9 mouse cellular contexts compared by ENCODE assay signal in genomic region chr1:133978271-133978988, GRCm38 (mm10). TPM values are rescaled to one million over a fixed set of nuclear protein-coding genes. Genes with fewer than 3 reads are reported as not detected.
DNase-seq lines count a peak whose midpoint lies in the region; ATAC-seq lines count a peak whose summit lies in the region.
"Had no signal": no experiment of that assay in that cellular context is flagged by ENCODE, and none has a peak within 500 bp of the region (broad histone marks: within the 10 kb centered on the region; RNA-seq: fewer than 3 reads in every experiment).

No protein-coding gene starts in this region.

- no peak for DNase-seq in kidney, adult 8-10 months
- DNase-seq in adipocyte (ENCODE audit: low spot score) = peak; percentile 75
- peak; percentile 39 for DNase-seq in urinary bladder, postnatal 25 days (ENCODE audit: low spot score)
- no peak for DNase-seq in thymus, postnatal 4 days
- no peak for DNase-seq in thymus, postnatal 36 days

- no peaks in the 10 kb centered on the region for H3K27me3 ChIP-seq in kidney, embryonic 16.5 days (ENCODE audit: insufficient read depth, low read length)
- H3K27me3 ChIP-seq: neural tube, embryonic 12.5 days had no signal

- H3K27ac ChIP-seq in kidney, embryonic 16.5 days (ENCODE audit: low read length) = no peak overlapping the region
- H3K27ac ChIP-seq: neural tube, embryonic 12.5 days had no signal

- H3K4me2 ChIP-seq in kidney, embryonic 16.5 days (replicated peaks; ENCODE audit: low read depth, low read length) = no peak overlapping the region
- H3K4me2 ChIP-seq: neural tube, embryonic 12.5 days had no signal

- H3K9ac ChIP-seq in kidney, embryonic 16.5 days (replicated peaks; ENCODE audit: low read length) = peak overlapping the region; percentile 16; the same call in 1 of the 2 replicates
- H3K9ac ChIP-seq: neural tube, embryonic 12.5 days had no signal

- H3K4me3 ChIP-seq in kidney, embryonic 16.5 days (ENCODE audit: low read length) = no peak overlapping the region
- H3K4me3 ChIP-seq: neural tube, embryonic 12.5 days had no signal

- 43% methylated on average over 11 of the region's 11 CpGs for WGBS in kidney, embryonic 16.5 days

- H3K4me1 ChIP-seq in kidney, embryonic 16.5 days (ENCODE audit: insufficient read depth, low read length) = peaks cover 5% of the 10 kb centered on the region
- H3K4me1 ChIP-seq: neural tube, embryonic 12.5 days had no signal

- no peaks in the 10 kb centered on the region for H3K9me3 ChIP-seq in kidney, embryonic 16.5 days (ENCODE audit: low read length)
- H3K9me3 ChIP-seq: neural tube, embryonic 12.5 days had no signal

- no peaks in the 10 kb centered on the region for H3K36me3 ChIP-seq in kidney, embryonic 16.5 days (ENCODE audit: insufficient read depth, low read length)
- H3K36me3 ChIP-seq: neural tube, embryonic 12.5 days had no signal

- ATAC-seq in kidney, embryonic 16.5 days (ENCODE audit: low FRiP score, low TSS enrichment) = 0 out of 2 replicates have a peak, but pooled peaks have one; percentile 57
- peak; percentile 47 for ATAC-seq in common myeloid progenitor, adult 5-6 weeks (replicated peaks; ENCODE audit: low read depth, poor library complexity, severe bottlenecking)
- ATAC-seq in hematopoietic stem cell, adult 5-6 weeks (replicated peaks in 1 of 2; ENCODE audit: insufficient read depth in 1 of 2, low FRiP score in 2 of 2, low TSS enrichment in 1 of 2, low read depth in 1 of 2, poor library complexity in 2 of 2, severe bottlenecking in 2 of 2) = peak; percentile 53 to 68; a peak in 3 of 4 replicates

RNA-seq across cellular contexts. Expression of gene Prelp, which starts 57.2 kb away (rescaled TPM):
- polyA plus RNA-seq in kidney, embryonic 16.5 days (2015; fragmentation: Nextera tagmentation; extraction: Ambion mirVana) = 2.1 and 2.6 TPM in 2 replicates
- total RNA-seq in common myeloid progenitor, adult 5-6 weeks (2017) = not detected in 2 replicates
- total RNA-seq in hematopoietic stem cell, adult 5-6 weeks (2017) = not detected in 2 replicates

RNA-seq across cellular contexts. Expression of gene Fmod, which starts 58.6 kb away (rescaled TPM):
- polyA plus RNA-seq in kidney, embryonic 16.5 days (2015; fragmentation: Nextera tagmentation; extraction: Ambion mirVana) = 12.5 and 17.1 TPM in 2 replicates
- not detected in 2 replicates for total RNA-seq in common myeloid progenitor, adult 5-6 weeks (2017)
- total RNA-seq in hematopoietic stem cell, adult 5-6 weeks (2017) = not detected in 2 replicates

Comparison
In these comparisons a context has a peak if more than half of its experiments do, and no peak if none do; other contexts are left out.
1. DNase-seq: peak in adipocyte (single experiment) and urinary bladder, postnatal 25 days (single experiment); none in kidney, adult 8-10 months (0 of 2), thymus, postnatal 4 days (single experiment) and thymus, postnatal 36 days (0 of 2).
2. Peak in every context shown above with its lines, with median percentiles within 50 percentile points of each other: ATAC-seq.